Mouse (Mus musculus): Measurements from ENCODE around the gene Igfbp6. TPM values are rescaled to one million over a fixed set of nuclear protein-coding genes. Genes with fewer than 3 reads are reported as not detected.
A peak's percentile ranks its signal among the peaks of the same experiment; 100 is the strongest.

The Igfbp6 gene
- polyA plus RNA-seq, 1 experiment, result 297 TPM

DNA sequence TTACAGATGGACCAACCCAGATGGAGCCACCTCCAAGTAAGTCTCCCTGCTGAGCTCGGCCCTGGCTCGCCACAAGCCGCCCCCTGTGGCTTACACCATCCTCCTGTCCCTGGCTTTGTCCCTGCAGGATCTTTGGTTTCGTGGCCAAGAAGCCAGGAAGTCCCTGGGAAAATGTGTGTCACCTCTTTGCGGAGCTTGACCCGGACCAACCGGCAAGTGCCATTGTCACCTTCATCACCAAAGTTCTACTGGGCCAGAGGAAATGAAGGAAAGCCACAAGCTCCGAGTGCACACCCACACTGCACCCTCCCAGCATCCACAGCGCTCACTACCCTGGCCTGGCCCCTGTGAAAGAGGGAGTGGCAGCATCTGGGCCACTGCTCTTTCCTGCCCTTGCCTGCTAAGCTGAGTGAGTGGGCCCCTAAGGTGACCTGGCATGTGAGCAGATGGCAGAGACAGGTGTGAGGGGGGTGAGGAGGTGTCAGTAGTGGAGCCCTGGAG is 28.4 kb upstream of the Igfbp6 start:
- H3K4me3 ChIP-seq (ENCODE audit: insufficient read depth, poor library complexity, severe bottlenecking), result no peak overlapping the region
- no peak overlapping the region for H3ac ChIP-seq (ENCODE audit: control insufficient read depth, insufficient read length, low read depth)
- H3K79me2 ChIP-seq (ENCODE audit: control insufficient read depth, insufficient read depth), result peaks cover under 1% of the 10 kb centered on the region
- peaks cover 92% of the 10 kb centered on the region for H3K36me3 ChIP-seq (ENCODE audit: control insufficient read depth, insufficient read depth)
- TF ChIP-seq MYOD1 (IDR thresholded peaks at IDR 0.05; ENCODE audit: control insufficient read depth, insufficient read length, low read depth) (no peak), CEBPB (IDR thresholded peaks at IDR 0.05; ENCODE audit: low read depth) (no peak), MYOG (IDR thresholded peaks at IDR 0.05; ENCODE audit: control insufficient read depth, extremely low read depth, insufficient read length) (no peak), USF1 (IDR thresholded peaks at IDR 0.05; ENCODE audit: low read depth) (no peak), FOSL1 (IDR thresholded peaks at IDR 0.05; ENCODE audit: insufficient read depth, low read length, poor library complexity, severe bottlenecking) (no peak), MAX (IDR thresholded peaks at IDR 0.05) (no peak), CTCF (IDR thresholded peaks at IDR 0.05; ENCODE audit: control insufficient read depth, insufficient read depth, insufficient read length) (no peak)
- H3K27me3 ChIP-seq (ENCODE audit: control insufficient read depth, insufficient read depth, insufficient read length), result no peaks in the 10 kb centered on the region
- no peaks in the 10 kb centered on the region for H3K79me3 ChIP-seq (ENCODE audit: low read depth)

- no peak for TF ChIP-seq MAX (IDR thresholded peaks at IDR 0.05)
- no peak for TF ChIP-seq USF1 (IDR thresholded peaks at IDR 0.05; ENCODE audit: low read depth)
- no peak for TF ChIP-seq FOSL1 (IDR thresholded peaks at IDR 0.05; ENCODE audit: insufficient read depth, low read length, poor library complexity, severe bottlenecking)
- no peak for TF ChIP-seq CTCF (IDR thresholded peaks at IDR 0.05; ENCODE audit: control insufficient read depth, insufficient read depth, insufficient read length)
- TF ChIP-seq MYOG (IDR thresholded peaks at IDR 0.05; ENCODE audit: control insufficient read depth, extremely low read depth, insufficient read length), result no peak
- TF ChIP-seq MYOD1 (IDR thresholded peaks at IDR 0.05; ENCODE audit: control insufficient read depth, insufficient read length, low read depth), result no peak
- no peak for TF ChIP-seq CEBPB (IDR thresholded peaks at IDR 0.05; ENCODE audit: low read depth)
- no peaks in the 10 kb centered on the region for H3K27me3 ChIP-seq (ENCODE audit: control insufficient read depth, insufficient read depth, insufficient read length)
- no peaks in the 10 kb centered on the region for H3K79me3 ChIP-seq (ENCODE audit: low read depth)
- H3K4me3 ChIP-seq (ENCODE audit: insufficient read depth, poor library complexity, severe bottlenecking), result no peak overlapping the region
- H3ac ChIP-seq (ENCODE audit: control insufficient read depth, insufficient read length, low read depth), result no peak overlapping the region
- no peaks in the 10 kb centered on the region for H3K79me2 ChIP-seq (ENCODE audit: control insufficient read depth, insufficient read depth)
- H3K36me3 ChIP-seq (ENCODE audit: control insufficient read depth, insufficient read depth), result peaks cover 92% of the 10 kb centered on the region
Observed at GRCm38 (mm10) chr15:102116753-102117415, 27.3 kb upstream of the Igfbp6 start.

- no peak overlapping the region for H3K4me3 ChIP-seq (ENCODE audit: insufficient read depth, poor library complexity, severe bottlenecking)
- peaks cover 85% of the 10 kb centered on the region for H3K36me3 ChIP-seq (ENCODE audit: control insufficient read depth, insufficient read depth)
- no peak overlapping the region for H3ac ChIP-seq (ENCODE audit: control insufficient read depth, insufficient read length, low read depth)
- H3K79me2 ChIP-seq (ENCODE audit: control insufficient read depth, insufficient read depth), result no peaks in the 10 kb centered on the region
- peak; percentile 11 for TF ChIP-seq CTCF (IDR thresholded peaks at IDR 0.05; ENCODE audit: control insufficient read depth, insufficient read depth, insufficient read length)
- TF ChIP-seq MYOD1 (IDR thresholded peaks at IDR 0.05; ENCODE audit: control insufficient read depth, insufficient read length, low read depth), result no peak
- TF ChIP-seq MAX (IDR thresholded peaks at IDR 0.05), result no peak
- no peaks in the 10 kb centered on the region for H3K27me3 ChIP-seq (ENCODE audit: control insufficient read depth, insufficient read depth, insufficient read length)
- no peaks in the 10 kb centered on the region for H3K79me3 ChIP-seq (ENCODE audit: low read depth)
Observed at GRCm38 (mm10) chr15:102117461-102118443, 26.4 kb upstream of the Igfbp6 start.

DNA sequence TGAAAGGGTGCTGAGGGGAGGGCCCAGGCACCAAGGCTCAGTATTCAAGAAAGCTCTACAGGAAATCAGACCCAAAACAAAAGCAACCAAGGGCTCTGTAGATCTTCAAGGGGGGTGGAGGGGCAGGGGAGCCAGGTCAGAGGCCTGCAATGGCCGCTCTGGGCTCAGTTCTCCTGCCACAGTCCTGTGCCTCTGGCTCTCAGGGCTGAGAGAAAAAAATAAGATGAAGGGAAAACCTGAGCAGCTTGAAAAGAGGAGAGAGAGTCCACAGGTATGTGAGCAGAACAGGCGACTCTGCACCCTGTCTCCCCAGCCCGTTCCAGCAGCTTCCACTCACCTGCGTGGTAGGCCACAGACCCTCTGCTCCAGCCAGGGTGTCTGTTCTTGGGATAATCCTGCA is 25.6 kb upstream of the Igfbp6 start:
- no peak overlapping the region for H3K4me3 ChIP-seq (ENCODE audit: insufficient read depth, poor library complexity, severe bottlenecking)
- no peak for TF ChIP-seq MAX (IDR thresholded peaks at IDR 0.05)
- TF ChIP-seq USF1 (IDR thresholded peaks at IDR 0.05; ENCODE audit: low read depth), result no peak
- no peak for TF ChIP-seq FOSL1 (IDR thresholded peaks at IDR 0.05; ENCODE audit: insufficient read depth, low read length, poor library complexity, severe bottlenecking)
- no peak for TF ChIP-seq MYOG (IDR thresholded peaks at IDR 0.05; ENCODE audit: control insufficient read depth, extremely low read depth, insufficient read length)
- TF ChIP-seq CEBPB (IDR thresholded peaks at IDR 0.05; ENCODE audit: low read depth), result no peak
- no peak for TF ChIP-seq CTCF (IDR thresholded peaks at IDR 0.05; ENCODE audit: control insufficient read depth, insufficient read depth, insufficient read length)
- no peak for TF ChIP-seq MYOD1 (IDR thresholded peaks at IDR 0.05; ENCODE audit: control insufficient read depth, insufficient read length, low read depth)
- no peak overlapping the region for H3ac ChIP-seq (ENCODE audit: control insufficient read depth, insufficient read length, low read depth)
- H3K27me3 ChIP-seq (ENCODE audit: control insufficient read depth, insufficient read depth, insufficient read length), result no peaks in the 10 kb centered on the region
- H3K79me2 ChIP-seq (ENCODE audit: control insufficient read depth, insufficient read depth), result no peaks in the 10 kb centered on the region
- no peaks in the 10 kb centered on the region for H3K79me3 ChIP-seq (ENCODE audit: low read depth)
- peaks cover 77% of the 10 kb centered on the region for H3K36me3 ChIP-seq (ENCODE audit: control insufficient read depth, insufficient read depth)

DNA sequence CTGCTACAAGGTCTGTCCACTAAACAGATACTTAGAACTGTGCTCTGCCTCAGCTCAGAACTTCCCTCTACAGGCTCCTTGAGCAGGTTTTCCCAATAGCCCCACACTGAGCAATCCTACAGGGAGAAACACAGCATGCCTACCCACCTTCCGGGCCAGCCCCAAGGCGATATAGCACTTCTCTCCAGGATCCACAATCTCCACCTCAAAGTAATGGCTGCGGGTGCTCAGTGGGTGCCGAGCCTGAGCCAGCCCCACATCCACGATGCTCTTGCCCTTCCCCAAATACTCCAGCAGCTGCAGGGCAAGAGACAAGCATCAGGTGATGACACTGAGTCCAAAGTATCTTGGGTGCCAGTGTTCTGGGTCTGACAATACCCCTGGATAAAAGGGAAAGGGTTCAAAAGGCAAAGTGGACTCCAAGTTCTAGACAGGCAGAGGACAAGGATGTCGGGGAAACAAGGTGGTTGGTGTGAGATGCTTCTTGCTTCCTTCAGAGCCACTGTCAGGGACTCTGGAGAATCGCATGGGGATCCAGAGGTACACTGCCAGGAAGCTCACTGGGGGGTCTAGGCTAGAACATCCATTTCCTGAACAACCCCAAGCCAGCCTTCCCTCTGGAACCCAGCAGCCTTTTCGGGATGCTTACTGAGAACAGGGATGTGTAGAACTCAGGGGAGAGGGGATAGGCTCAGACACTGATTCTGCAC is 24.9 kb upstream of the Igfbp6 start:
- peaks cover 71% of the 10 kb centered on the region for H3K36me3 ChIP-seq (ENCODE audit: control insufficient read depth, insufficient read depth)
- no peak overlapping the region for H3K4me3 ChIP-seq (ENCODE audit: insufficient read depth, poor library complexity, severe bottlenecking)
- H3K27me3 ChIP-seq (ENCODE audit: control insufficient read depth, insufficient read depth, insufficient read length), result no peaks in the 10 kb centered on the region
- H3K79me2 ChIP-seq (ENCODE audit: control insufficient read depth, insufficient read depth), result no peaks in the 10 kb centered on the region
- TF ChIP-seq USF1 (IDR thresholded peaks at IDR 0.05; ENCODE audit: low read depth), result no peak
- TF ChIP-seq MYOD1 (IDR thresholded peaks at IDR 0.05; ENCODE audit: control insufficient read depth, insufficient read length, low read depth), result no peak
- TF ChIP-seq MAX (IDR thresholded peaks at IDR 0.05), result no peak
- TF ChIP-seq FOSL1 (IDR thresholded peaks at IDR 0.05; ENCODE audit: insufficient read depth, low read length, poor library complexity, severe bottlenecking), result no peak
- TF ChIP-seq MYOG (IDR thresholded peaks at IDR 0.05; ENCODE audit: control insufficient read depth, extremely low read depth, insufficient read length), result no peak
- TF ChIP-seq CEBPB (IDR thresholded peaks at IDR 0.05; ENCODE audit: low read depth), result no peak
- no peak for TF ChIP-seq CTCF (IDR thresholded peaks at IDR 0.05; ENCODE audit: control insufficient read depth, insufficient read depth, insufficient read length)
- no peaks in the 10 kb centered on the region for H3K79me3 ChIP-seq (ENCODE audit: low read depth)
- no peak overlapping the region for H3ac ChIP-seq (ENCODE audit: control insufficient read depth, insufficient read length, low read depth)

All from C2C12 (cell line).